Mouse (Mus musculus): ENCODE measurements at regions not wholly inside any gene's neighbourhood (a gene's known extent, or its start where the extent isn't known, plus 50 kb on each side); places are given as distances from the start of the nearest gene placed in this dataset.

DNA sequence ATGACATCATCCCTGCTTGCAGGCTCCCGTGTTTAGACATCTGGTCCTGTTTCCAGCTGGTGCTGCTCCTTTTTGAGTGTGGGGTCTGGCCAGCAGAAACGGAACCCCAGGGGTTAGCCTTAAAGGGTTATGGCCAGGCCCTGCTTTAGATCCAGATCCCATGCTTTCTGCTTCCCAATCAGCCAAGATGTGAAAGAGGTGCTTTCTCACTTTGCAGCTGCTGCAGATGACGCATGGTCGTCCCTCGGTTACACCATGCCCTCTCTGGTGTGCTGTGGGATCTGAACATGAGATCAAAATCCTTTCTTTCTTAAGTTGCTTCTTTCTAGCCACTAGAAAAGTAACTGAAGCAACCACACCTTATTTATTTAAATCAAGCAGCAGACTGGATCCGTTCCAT lies 1399.1 kb upstream of the Lrrc6 start:
- no peak for DNase-seq

DNA sequence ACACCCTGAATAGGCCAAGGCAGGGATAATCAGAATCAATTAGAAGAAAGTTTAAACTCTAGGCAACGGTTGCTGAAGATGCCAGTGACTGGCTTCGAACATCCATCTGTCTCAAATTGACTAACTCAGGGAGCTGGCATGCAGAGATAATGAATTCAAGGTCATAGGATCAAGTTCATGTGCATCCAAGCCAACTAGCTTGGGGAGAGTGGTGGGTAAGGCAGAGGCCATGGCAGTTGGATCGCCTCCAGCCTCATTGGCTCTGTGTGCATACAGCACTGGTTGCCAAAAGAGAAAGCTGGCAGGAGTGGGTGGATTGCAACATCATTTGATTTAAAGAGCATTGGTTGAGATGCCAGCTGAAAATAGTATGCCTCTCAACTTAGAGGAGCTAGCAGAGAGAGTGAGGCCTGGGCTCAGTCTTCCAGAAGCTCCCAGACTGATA lies 1398.3 kb upstream of the Lrrc6 start:
- DNase-seq: peak; percentile 50

DNA sequence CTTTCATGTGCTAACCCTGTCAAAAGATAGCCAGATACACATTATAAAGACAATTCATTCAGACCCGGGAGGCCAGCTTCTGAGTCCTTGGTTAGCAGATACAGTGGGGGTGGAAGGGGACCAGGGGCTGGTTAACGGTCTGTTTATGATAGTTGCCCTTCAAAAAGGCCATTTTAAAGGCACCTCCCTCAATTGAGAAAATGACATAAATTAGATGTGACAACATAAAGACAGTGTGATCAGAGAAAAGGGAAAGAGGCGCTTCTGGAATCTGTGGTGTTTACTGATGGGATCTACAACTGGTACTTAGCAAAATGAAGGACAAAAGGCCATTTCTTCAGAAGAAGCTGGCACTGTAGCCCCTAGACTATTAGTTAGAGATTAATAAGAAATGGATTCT lies 1391.4 kb upstream of the Lrrc6 start:
- no peak for DNase-seq

DNA sequence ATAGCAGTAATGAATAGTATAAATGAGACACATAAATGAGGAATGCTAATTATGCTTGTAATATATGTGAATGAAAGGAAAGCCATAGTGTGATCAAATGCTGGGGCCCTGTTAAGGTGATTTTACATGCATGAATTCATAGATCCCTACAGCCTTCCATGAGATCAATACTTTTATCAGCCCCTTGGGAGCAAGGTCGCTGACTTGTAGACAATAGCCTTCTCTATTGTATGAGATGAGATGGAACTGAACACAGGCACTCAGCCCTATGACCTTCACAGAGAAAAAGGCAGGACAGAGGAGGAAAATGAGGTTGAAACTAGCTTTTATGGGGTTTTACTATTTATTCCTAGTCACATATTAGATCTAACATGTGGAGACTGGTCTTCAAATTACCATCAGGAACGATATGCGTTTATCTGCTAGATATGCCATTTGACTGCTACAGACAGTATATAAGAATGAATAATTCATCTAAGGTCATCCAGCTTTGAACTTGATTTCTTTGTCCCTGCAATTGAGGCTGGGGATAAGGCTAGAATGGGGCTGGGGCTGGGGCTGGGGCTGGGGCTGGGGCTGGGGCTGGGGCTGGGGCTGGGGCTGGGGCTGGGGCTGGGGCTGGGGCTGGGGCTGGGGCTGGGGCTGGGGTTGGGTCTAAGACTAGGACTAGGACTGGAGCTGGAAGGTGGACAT lies 1390.0 kb upstream of the Lrrc6 start:
- DNase-seq: no peak

DNA sequence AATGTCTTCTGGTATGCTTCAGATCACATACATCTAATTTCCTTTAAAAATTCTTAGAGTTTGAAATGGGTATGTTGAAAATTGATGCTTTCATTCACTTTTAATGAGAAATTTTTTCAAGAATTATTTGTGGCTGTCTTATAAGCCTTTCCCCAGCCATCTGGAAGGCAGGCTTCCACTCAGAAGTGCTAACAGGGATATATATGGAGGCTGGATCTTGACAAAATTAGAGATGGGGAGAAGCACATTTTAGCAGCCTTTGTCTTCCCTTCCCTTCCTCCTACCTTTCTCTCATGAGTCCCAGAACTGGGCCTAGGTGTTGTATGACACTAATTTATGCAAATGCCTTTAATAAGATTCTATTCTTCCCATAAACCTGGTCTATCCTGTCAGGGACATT lies 1387.8 kb upstream of the Lrrc6 start:
- no peak for DNase-seq

DNA sequence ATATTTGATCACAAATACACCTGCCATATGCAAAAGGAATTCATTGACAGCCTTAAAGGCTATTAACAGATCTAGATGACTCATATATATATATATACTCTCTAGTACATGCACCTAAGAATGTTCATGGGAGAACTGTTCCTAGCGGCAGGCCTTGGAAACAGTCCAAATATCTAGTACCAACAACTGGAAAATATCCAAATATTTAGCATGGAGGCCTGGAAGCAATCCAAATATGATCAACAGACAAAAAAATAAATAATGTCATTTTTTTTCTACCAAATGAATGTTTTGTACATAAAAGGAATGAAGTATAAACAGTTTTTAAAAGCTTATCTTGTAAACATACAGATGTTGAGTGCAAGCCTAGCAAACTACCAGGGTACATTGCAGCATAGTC lies 1354.6 kb upstream of the Lrrc6 start:
- no peak for DNase-seq

DNA sequence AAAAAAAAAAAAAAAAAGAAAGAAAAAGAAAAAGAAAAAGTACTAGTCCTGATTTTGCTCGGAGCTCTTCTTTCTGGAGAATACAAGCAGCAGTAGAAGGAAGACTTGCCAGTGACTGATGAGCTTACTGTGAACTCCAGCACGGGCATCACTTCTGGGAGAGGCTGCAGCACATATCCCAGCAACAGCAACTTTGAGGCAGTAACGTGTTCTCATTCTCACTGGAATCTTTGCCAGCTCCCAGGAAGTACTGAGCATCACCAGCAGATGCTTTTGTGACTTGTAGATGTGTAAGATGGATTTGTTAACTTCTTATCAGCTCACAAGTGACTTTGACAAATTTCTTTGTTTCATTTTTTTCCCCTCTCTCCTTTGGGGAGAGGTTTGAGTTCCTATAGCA lies 1349.4 kb upstream of the Lrrc6 start:
- no peak for DNase-seq

DNA sequence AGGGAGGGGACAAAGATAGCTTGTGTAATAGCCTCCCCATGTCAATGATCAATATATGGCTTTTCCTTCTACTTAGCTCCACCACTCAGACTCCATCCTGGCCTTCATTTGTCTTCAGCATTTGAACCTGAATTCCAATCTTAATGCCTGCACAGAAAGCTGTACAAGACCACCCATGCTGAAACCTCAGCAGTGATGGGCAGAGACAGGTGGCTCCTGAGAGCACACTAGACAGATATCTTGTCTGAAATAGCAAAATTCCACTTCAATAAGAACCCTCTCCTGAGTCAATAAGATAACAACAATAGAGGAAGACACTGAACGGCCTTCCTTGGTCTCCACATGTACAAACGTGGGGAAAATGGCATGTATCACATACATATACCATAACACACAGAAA lies 1345.0 kb upstream of the Lrrc6 start:
- no peak for DNase-seq

DNA sequence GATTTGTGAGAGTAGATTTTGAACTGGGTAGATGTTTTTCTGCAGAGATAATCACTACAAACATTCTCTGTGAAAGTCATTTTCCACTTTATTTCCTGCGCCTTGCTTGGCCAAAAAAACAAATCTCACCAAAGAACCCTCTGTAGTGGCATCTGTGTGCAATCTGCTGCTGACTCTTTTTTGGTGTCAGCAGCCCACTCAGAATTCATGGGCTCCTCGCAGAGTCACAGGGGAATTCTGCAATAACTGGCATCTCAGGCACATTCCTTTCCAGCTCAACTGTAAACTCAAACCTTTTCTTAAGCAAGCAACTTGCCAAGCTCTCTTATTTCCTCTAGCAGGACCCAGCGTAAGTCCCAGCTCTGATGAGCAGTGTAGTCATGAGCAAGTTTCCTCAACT lies 1340.0 kb upstream of the Lrrc6 start:
- peak; percentile 6 for DNase-seq

DNA sequence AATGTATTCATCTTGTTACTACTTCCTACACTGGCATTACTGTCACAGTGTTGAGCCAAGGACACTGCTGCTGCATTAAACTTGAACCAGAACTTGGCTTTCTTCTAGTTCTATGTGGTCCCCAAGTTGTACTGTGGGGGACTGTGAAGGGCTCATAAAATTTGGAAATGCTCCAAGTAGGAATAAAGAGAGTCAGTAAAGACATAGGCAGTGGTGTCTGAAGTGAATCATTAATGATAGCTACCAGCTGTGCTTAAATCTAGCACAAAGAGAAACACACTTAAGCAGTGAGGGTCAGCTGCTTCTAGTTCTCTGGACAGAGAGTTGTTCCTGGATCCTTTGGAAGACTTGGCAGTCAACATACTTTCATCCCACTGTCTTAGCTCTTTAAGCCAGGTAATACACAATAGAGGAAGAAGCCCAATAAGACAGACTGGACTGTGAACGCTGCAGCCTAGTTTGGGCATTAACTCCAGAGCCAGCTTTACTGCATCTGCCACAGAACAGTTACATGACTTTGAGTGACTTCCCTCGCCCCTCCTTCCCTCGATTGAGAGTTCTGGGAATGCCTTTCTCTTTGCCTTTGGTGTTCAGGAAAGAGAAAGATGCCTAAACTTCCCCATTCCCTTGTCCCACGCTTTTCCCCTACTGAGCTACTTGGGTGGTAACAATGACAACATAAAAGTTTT lies 1325.2 kb upstream of the Lrrc6 start:
- no peak for DNase-seq

DNA sequence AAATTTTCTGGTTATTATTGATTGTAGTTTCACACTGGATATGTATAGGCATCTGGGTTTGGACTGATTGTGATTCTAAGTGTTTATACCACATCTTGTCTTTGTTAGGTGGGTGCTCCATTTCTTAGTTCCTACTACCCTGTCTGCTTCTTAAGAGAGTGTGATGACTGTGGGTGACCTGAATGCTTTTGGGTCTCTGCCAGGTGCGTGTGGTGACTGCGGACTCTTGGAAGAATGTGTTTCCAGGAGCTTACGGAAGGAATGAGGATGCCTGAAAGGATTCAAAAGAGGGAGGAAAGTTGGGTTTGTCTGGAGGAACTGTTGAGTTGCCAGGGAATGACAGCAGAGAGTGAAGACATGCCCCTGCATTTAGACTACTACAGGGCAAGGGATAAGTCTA lies 1322.5 kb upstream of the Lrrc6 start:
- no peak for DNase-seq

DNA sequence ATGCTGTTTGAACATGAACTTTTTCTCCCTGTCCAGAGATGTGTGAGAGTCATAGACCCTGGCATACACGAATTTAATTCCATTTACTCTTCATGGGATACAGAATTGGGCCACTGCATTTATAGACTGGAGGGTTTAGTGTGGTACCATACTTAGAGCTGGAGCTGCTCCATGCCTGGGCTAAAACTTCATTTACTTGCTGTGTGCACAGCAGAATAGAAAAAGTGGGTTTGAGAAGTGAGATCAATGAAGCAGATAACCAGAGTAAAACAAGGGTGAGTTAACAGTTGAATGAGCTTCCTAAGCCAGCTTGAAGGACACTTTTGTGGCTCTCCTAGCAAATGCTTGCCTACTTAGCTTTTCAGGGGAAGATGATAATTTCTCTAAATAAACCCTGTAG lies 1299.2 kb upstream of the Lrrc6 start:
- no peak for DNase-seq

DNA sequence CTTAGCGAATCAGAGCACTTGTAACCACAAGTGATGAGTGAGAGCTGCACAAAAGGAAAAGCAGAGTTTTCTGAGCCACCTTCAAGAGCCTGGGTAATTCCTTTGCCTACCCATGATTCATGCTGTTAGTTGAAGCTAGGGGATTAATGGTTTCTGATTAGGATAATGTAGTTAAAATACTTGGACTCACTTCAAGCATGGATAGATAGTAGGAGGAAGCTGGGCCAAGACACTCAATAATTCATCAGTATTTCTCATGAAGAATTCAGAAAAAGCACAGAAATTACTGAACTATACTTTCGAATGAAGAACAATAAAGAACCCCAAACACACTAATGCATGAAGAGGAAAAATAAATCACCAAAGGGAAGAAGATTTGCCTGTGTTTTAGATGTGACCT lies 1294.9 kb upstream of the Lrrc6 start:
- DNase-seq: no peak

DNA sequence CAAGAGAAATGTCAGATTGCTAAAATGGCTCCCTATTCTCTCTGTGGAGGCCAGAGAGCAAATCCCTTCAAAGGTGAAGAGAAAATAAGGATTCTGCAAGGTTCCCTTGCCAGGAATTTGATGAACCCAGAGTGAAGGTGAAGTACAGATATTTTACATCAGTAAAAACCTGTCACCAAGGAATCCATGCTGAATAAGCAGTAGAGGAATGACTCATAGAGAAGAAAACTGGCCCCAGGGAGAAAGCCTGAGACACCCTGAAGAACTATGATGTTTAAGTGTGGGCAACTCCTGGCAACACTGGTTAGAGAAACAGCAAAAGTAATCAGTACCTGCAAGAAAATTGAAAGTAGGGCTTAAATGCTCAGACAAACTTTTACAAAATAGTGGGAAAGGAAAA lies 1292.1 kb upstream of the Lrrc6 start:
- DNase-seq: no peak

DNA sequence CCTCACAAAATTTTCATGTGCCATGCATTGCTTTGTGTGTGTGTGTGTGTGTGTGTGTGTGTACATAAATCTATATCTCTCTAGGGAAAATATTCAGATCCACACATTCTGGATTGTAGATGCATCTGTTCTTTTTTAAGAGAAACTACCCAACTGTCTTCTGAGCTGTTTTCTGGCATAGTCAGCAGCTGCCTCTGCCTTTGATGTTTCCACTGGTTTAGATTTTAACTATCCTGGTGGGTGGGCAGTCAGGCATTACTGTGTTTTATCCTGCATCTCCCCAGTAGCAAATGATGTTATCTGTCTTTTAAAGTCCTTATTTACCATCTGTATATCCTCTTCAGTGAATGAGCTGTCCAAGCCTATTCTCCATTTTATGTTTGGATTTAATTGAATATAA lies 1287.9 kb upstream of the Lrrc6 start:
- no peak for DNase-seq

DNA sequence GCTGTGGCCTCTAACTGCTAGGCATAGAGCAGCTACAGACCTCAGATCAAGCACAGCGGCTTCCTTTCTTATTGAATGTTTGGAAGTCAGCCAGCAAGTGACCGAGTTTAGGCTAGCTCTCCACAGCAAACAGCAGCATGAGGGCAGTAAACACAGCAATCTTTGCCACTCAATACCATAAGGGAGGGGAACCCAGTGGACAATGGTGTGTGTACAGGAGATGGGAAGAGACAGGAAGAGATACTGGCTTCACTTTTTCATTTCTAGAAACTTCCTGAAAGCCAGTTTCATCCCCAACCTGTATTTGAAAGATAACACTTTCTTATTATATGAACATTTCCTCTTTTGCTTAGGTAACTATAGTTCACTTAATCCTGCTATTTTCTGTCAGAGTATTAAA lies 1284.9 kb upstream of the Lrrc6 start:
- DNase-seq: peak; percentile 38

DNA sequence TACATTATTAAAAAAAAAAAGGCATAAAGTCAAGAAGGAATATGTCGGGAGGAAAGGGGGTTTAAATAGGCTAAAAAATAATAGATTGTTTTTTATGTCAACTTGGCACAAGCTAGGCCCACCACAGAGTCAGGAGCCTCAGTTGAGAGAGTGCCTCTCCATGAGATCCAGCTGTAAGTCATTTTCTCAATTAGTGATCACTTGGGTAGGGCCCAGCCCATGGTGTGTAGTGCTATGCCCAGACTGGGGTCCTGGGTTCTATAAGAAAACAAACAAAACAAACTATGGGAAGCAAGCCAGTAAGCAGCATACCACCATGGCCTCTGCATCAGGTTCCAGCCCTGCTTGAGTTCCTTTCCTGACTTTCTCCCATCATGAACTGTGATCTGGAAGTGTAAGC lies 1283.0 kb upstream of the Lrrc6 start:
- no peak for DNase-seq

DNA sequence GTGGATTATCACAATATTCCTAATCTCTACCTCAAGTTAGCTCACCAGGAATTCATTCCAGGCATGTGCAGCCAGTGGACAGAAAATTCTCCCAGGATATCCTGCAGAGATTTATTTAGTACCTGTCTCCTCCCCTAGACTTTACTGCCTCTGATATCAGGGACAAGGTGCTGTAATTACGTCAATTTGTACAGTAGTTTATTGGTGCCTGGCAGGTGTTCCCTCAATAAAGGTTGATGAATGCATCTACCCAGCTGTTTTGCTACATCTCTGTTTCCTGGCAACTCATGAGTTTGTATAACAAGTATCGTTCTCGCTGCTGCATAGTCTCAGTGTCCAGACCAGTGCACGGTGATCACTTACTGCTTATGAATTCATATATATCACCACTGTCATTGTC lies 1281.8 kb upstream of the Lrrc6 start:
- DNase-seq: no peak

DNA sequence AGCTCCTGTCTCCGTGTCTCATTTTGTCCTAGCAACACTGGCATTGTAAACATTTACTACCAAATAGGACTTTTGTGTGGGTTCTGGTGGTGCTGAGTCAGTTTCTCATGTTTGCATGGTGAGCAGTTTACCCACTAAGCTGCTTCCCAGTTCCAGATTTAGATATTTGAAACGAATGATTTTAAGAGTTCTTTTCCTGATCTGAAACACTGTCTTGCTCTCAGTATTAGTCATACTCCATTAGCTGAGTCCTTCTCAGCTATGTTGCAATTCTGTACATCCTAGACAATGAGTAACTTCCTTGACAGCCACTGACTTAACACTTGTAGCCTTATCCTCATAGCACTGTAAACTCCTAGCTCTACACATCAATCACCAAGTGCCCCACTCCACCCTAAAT lies 1280.1 kb upstream of the Lrrc6 start:
- no peak for DNase-seq

DNA sequence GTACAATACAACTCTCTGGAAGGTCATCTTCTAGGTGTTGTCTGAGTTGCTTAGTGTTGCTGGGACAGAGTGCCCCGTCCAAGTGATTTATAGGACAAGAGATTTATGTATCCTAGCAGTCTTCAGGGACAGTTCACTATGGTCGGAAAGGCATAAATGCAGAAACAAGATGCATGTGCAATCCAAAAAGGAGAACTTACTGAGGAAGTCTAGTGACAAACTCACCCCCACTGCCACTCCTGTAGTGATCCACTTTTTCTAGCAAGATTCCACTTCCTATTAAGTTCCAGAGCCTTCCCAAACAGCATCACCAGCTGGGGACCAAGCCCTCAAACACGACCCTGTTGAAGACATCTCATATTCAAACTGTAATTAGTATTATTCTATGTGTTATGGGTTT lies 1266.9 kb upstream of the Lrrc6 start:
- no peak for DNase-seq

DNA sequence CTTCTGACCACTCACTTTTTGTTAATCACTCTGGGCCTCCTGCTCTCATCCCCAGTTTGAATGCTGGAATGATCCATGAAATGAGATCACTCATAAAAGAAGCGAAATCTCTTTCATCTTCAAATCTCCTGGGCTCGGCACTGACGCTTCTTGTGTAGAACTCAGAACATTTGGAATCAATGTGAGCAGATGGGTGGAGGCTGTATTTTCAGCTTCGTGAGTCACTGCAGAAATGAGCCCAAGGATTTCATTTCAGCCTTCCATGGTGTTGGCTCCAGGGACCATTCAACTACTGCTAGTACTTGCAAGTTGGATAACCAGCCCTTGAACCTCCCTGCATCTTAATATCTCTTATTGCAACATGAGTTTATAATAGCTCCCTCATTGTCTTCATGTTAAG lies 1258.5 kb upstream of the Lrrc6 start:
- no peak for DNase-seq

DNA sequence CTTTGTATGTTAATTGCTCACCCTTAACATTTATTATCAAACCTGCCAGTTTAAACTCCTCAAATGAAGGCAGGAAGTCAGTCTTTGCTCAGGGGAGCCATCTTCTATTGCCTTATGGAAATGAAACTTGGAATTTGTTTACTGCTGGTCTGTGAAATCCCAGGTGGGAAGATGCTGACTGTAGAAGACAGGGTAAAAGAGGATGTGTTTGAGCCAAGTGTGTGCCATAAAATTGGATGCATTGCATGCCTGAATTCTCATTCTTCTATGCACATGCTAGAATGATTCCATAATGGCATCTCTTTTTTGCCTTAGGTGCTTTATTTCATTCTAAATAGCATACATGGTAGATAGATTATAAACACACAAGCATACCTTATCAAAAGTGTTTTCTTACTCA lies 1249.9 kb upstream of the Lrrc6 start:
- no peak for DNase-seq

DNA sequence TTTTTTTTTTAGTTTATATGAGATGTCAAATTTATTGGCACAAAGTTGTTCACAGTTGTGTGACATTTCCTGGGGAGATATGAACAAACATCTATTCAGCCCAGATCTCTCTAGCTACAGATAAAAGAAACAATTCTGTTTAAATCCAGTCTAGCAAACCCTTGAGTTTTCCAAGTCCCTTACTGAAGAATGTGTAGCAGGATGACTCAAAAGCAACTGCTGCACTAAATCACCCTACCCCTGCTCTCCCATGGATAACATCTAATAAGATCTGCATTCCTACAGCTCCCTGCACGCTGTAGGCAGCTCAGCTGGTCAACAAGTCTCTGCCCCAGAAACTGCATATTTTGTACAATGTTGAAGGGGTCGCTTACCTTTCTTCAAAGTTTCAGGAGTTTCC lies 1242.6 kb upstream of the Lrrc6 start:
- DNase-seq: no peak

DNA sequence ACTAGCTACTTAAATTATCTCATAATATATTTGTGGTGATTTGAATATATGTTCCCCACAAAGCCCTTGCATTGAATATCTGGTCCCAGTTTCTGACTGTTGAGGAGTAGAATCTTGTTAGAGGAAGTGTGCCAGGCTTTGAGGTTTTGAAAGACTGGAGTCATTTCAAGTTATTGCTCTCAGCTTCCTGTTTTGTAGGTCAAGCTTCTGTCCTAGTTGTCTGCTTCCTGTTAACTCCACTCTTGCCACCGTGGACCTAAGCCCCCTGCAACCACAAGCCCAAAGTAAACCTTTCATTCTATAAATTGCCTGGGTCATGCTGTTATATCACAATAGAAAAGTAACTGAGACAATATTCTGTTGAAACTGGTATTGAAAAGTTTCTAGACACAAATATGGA lies 1232.3 kb upstream of the Lrrc6 start:
- no peak for DNase-seq

DNA sequence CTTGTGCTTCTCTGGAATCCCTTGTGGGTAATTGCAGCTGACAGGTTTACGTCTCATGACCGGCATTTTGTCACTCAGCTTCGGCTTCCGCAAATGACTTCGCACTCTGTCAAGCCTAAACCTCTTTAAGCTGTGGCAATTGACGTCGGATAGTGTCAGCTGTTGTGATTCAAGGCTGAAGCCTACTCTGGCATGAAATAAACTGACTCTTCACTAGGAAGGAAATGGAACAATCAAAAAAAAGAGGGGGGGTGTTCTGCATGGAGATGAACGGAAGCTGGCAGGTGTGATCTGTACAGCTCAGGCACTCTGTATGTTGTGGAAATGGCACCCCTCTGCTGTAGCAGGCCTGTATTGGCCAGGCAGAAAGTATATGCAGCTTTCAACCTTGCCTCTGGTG lies 1228.8 kb upstream of the Lrrc6 start:
- no peak for DNase-seq
